Mouse (Mus musculus) spleen, adult 18-20 months (tissue): Measurements from ENCODE around the gene 1110032A03Rik.

Experiments used
- DNase-seq, 2 experiments: peaks; one replicate each; pipeline ENCODE4 v3.0.0; 2022; ENCODE audit warnings: mixed read lengths in 2 of 2

1110032A03Rik gene

DNA sequence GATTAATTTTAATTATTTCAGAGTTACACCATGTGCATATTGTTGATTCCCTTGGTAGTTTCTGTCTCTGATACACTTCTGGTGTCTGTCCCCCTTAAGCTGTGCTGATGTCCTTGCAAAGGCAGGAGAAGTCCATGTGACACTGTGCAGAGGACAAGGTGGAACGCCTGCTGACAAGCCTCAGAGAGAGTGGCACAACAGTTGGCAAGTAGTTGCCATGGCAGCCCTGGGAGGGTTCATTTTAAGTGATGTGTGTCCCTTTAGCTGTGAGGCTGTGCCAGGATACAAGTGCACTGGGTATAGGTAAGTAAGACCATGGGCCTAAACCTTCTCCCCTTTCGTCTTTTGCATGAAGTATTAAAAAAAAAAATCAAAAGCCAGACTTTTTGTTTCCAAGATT, 5.3 kb downstream of the 1110032A03Rik start:
- no peak for DNase-seq

DNA sequence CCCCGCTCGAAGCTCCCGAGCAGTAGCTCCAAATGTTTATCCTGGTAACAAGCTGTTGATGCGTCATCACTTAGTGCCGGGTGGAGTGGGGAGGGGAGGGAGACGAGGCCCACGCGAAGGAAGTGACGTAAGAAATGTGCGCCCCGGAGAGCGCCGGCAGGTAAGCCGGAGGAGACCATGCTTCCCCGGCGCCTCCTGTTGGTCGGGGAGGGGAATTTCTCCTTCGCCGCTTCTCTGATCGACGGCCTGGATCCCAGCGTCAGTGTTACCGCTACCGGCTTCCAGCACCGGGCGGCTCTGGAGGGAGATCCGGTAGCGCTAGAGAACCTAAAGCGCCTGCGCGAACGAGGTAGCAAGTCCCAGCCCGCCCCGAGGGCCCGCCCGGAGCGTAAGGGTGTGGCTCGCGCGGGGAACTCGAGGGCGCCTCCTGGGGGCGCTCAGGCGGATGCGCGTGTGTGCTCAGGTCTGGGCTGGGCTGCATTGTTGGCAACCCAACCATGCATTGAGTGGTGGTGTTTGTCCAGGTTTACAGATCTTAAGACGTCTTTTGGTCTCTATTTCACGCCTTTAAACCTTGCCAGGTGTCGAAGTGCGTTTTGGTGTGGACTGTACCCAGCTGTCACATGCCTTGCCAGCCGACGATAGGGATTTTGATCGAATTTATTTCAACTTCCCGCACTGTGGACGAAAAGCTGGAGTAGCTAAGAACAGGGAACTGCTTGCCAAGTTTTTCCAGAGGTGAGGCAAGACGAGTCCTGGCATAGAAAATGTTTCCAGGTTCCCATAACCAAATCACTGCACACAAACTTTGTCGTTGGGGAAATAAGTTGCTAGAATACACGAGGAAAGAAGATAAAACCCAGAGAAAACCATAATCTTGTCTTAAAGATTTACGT, 7.0 kb downstream of the 1110032A03Rik start, which contains the start of gene Fdxacb1:
TSS of gene Fdxacb1 (plus strand) at position 130 of the 896 bp plus-strand sequence.
- DNase-seq = peak; percentile 94 to 95

DNA sequence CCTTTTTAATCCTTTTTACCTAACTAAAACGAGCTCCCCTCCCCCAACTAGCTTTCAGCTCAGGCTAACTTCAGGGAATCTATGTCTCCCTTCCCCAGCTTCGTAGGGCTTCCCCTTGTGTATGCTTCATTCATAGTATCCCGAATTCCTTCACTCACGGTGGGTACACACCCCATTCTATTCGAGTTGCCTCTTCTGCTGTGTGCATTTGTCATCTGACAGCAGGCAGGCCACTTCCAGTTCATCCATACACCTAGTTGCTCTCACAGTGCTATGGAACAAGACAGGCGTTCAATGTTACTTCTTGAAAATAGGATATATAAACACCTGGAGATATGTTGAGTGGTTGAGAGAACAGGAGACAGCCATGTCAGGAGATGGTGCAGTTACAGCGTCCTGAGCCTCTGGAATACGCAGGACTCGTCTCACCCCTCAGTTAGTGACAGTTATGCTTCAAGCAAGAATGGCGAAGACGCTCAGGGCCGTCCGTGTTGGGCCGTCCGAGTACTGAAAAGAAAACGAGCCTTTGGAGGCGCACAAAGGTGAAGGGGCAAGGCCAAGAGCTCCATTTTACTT, 7.7 kb downstream of the 1110032A03Rik start:
- no peak for DNase-seq

DNA sequence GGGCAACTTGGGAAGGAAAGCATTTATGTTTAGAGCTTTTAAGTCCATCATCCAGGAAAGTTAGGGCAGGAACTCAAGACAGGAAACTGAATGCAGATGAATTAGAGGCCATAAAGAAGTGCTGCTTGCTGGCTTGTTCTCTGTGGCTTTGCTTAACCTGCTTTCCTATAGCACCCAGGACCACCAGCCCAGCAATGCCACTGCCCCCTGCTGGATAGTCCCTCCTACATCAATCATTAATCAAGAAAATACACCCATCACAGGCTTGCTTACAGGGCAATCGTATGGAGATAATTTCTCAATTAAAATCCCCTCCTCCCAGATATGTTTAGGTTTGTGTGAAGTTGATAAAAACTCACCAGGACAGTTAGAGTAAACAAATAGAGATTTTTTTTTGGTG, 12.0 kb downstream of the 1110032A03Rik start:
- no peak for DNase-seq

DNA sequence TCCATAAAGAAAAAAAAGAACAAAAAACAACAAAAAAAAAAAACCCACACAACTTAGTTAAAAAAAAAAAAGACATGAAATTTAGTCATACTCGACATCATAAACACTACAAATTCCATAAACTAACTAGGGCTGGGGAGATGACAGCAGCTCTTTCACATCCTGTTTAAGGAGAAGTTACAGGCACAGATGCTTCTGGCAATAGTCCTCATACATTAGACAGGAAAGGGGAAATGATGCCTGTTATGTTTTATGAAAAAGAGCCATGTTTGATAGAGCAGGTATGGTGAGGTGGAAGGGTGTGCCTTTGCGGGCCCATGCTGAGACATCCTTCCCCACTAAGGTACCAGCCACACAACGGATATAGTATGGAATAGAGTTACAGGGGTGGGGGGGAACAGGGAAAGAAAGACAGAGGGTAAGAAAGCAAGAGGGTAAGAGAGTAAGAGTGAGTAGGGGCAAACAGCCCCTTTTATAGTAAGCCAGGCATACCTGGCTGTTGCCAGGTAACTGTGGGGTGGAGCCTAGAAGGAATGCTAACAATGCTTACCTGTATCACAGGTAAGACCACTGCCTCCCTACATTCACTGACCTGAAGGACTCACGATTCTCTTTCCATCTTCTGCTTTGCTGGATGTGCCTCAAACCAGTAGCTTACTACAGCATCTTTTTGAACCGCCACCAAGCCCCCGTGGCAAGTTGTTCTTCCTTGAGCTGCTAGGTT, 13.6 kb downstream of the 1110032A03Rik start:
- no peak for DNase-seq

DNA sequence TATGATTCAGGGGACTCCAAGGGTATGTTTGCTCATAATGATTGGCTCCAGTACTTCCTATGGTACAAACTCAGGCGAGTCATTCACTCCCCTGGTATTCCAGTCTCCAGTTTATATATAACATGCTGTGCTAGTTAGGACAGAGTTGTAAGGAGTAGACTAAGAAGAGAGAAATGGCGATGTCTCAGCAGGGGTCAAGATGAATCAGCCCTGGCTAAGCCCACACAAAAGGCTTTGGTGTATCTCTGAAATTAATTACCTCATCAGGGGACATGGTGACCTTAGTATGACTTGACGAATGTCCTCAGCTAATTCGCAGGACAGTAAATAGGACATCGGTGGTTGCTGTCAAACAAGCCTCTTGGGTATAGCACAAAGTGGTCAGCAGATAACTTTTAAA, 18.6 kb downstream of the 1110032A03Rik start:
- DNase-seq = no peak

DNA sequence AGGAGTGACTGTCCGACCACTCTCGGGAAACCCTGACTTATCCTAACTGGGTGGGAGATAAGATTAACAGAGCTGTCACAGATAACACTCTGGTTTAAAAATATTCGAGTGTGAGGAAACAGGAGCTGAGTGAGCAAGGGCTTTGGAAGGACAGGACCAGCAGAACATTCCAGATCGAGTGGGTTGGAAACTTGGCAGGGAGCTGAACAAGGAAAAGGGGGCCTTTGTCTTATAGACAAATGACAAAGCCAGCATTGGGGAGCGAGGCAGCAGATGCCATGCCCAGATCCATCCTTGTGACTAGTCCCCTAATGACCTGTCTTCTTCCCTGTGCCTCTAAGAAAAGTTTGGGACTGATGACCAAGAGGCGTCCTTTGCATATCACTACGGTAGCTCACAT, 21.4 kb downstream of the 1110032A03Rik start:
- no peak for DNase-seq

DNA sequence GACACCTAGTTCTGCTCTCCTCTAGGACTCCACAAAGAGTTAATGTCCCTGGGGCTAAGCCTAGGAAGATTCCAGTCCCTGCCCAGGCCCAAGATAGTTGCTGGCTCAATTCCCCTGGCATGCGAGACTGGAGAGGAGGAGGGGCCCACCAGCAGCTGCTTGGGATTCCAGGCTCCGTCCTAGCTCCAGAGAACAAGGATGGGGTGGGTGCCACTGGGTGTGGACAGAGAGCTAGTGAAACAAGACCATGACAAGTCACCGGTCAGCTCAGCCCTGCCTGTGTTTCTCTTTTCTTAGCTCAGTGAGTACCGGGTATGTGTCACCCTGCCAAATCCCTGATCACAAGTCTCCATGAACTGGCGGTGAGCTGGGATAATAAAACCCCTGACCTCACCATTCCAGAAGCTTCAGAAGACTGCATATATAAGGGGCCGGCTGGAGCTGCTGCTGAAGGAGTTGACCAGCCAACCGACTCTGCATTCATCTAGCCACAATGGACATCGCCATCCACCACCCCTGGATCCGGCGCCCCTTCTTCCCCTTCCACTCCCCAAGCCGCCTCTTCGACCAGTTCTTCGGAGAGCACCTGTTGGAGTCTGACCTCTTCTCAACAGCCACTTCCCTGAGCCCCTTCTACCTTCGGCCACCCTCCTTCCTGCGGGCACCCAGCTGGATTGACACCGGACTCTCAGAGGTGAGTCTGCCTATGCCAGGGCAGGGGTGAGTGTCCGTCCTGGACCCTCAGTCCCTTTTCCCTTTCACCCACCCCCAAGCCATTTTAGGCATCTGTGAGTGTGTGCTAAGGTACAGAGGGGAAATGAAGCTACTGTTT, 22.3 kb downstream of the 1110032A03Rik start:
- no peak for DNase-seq

DNA sequence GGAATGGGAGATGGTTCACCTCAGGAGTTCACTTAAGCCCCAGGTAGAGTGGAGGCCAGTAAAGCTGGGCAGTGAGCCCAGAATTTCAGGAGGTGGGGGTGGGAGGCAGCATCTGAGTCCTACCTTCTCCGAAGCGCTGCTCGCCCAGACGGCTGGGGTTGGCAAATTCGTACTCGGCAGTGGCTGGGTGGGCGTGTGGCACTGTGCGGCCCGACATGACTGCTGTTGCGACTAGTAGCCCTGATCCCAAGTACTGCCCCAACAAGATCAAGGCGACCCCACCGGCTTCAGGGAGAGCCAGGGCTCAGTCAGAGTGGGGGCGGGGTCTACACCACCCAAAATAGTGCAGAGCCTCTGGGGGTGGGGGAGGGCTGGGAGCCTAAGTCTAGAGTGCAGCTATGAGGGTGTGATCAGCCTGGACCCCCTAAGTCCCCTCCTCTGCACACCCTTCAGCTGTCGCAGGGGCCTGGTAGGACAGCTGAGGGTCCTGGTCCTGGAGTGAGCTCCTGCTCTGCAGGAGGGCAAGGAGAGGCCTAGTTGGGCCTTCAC, 23.2 kb downstream of the 1110032A03Rik start, which contains the start of gene Hspb2:
TSS of gene Hspb2 (minus strand) at position 301 of the 549 bp plus-strand sequence.
- no peak for DNase-seq

DNA sequence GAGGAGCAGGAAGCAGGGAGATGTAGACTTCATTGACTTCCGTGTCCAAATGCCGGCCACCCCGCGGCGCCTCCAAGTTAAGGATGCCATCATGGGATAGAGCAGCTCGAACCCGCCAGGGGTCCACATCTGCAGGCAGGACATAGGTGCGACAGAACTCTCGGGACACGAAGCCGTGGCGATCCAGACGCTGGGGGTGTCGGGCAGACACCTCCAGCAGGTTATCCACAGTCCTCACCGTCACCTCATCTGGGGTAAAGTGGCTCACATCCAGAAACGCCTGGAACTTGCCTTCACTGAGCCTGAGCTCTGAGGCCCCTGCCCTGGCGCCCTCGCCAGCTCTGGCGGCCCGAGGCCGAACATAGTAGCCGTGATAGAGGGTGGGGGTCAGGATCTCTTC, 24.0 kb downstream of the 1110032A03Rik start, which contains the start of gene Cryab:
TSS of gene Cryab (plus strand) at position 3 of the 400 bp plus-strand sequence.
- no peak for DNase-seq

DNA sequence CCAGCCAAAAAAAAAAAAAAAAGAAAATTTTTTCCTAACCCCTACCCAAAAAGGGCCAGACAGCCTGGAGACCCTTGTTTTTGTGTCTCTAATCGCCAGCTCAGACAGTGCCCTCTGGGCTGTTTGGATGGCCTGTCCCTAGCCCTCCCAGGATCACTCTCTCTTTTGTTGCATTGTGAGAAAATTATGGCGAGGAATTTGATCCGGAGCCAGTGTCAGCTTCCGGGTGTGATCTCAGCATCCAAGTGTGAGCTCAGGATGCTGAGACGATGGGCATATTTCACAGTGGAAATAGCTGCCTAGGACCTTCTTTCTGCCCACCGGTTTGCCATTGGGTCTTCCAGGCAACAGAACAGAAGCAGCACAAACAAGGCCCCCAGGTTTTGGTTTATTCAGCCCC, 24.6 kb downstream of the 1110032A03Rik start:
- no peak for DNase-seq

DNA sequence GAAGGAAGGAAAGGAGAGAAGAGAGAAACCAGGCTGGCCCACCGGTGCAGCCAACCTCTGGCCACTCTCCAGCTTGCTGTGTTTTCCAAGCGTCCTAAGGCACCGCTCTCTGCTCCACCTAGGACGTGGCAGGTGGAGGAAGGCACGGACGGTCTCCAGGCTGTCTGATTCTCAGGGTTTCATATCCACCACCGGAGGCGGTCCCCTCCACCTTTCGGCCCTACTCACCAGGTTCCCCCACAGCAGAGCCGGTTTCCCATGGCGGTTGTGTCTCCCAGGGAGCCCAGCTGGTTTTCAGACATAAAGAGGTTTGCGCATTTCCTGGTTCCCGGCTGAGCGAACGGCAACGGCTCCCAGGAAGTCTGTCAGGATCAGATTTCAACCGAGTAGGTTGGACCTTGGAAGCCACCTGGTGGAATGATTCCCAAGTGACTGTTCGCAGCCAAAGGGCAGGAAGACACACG, 29.1 kb downstream of the 1110032A03Rik start, which contains the start of gene 2310030G06Rik:
TSS of gene 2310030G06Rik (minus strand) at position 323 of the 464 bp plus-strand sequence.
- DNase-seq = no peak

DNA sequence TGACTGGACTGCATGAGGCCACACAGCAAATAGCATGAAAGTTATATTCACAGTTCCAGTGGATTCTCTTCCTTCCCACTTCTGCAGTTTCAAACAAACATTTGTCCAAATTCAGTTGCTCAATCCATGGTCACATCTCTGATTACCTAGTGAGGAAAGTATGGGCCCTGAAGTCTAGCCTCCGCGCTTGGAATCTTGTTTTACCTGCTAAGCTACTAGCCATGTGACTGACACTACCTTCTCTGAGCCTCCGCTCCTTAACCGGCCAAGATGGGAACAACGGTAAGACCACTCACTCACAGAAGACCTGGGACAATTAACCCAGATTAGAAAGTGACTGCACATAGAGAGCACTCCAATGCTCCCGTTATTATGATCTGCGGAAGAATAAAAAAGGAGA, 29.5 kb downstream of the 1110032A03Rik start:
- DNase-seq = no peak

DNA sequence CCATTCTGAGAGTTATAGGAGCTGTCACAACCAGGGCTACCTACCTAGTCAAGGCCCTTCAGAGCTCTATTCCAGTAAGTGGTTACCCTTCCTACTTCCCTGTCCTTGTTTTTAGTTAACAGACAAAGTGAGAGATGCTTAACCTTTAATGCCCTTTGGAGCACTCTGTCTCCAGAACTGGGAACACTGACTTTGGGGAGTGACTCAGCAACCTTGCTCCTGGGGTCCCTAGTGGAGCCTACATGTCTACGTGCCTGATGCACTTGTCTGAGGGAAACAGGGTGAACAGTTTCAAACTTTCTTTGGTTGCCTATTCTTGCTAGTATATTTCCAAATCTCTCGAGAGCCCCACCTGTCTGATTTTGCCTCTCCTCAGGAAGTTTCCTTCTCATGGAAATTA, 32.6 kb downstream of the 1110032A03Rik start:
- no peak for DNase-seq

DNA sequence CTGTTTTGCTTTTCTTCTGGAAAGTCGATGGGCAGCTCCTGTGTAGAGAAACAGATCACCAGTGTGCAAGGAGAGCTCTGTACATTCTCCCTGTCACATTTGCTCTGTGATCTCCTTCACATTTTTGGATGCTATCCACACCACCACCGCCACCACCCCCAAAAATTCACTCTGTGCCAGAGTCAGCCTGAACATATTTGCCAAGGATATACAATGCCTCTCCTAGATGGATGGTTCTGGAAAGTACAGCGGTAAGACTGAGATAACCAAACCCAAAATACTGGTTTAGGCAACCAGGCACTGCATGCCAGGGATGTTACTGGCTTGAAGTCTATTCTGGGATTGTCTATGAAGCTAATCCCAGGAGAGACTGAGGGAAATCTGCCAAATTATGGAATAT, 33.1 kb downstream of the 1110032A03Rik start:
- DNase-seq = no peak

DNA sequence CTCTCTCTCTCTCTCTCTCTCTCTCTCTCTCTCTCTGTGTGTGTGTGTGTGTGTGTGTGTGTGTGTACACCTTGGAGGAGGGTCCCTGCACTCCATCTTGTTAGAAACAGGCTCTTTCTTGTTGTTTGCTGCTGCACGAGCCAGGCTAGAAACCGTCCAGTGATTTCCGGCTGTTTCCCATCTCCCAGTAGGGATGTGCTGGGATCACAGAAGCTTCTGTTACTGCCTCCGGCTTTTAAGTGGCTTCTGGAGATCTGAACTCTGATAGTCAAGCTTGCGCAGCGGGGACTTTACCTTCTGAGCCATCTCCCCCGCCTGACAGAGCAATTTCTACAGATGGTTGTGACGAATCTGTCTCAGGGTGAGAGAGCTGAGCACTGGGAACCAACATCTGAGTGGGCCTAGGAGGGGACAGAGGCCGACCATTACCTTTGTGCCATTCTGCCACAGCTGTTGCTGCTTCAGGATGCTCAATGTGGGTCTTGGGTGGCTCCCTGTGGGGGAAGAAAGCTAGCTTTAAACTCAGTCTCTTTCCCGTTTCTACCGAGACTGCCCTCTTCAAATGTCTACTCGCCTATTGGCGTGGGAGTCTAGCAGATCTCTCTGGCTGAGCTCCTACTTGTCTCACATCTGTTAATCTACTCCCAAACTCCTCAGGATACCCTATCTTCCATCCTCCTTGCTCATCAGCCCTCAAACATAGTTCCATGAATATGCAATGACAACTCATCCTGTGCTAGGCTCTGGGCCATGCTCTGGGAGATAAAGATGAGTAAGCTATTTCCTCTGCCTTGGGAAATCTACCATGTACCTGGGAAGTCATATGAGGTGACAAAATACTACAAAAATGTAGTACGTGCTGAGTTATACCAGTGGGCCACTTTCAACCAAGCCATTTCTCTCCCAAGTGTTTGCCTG, 34.2 kb downstream of the 1110032A03Rik start:
- DNase-seq = no peak

DNA sequence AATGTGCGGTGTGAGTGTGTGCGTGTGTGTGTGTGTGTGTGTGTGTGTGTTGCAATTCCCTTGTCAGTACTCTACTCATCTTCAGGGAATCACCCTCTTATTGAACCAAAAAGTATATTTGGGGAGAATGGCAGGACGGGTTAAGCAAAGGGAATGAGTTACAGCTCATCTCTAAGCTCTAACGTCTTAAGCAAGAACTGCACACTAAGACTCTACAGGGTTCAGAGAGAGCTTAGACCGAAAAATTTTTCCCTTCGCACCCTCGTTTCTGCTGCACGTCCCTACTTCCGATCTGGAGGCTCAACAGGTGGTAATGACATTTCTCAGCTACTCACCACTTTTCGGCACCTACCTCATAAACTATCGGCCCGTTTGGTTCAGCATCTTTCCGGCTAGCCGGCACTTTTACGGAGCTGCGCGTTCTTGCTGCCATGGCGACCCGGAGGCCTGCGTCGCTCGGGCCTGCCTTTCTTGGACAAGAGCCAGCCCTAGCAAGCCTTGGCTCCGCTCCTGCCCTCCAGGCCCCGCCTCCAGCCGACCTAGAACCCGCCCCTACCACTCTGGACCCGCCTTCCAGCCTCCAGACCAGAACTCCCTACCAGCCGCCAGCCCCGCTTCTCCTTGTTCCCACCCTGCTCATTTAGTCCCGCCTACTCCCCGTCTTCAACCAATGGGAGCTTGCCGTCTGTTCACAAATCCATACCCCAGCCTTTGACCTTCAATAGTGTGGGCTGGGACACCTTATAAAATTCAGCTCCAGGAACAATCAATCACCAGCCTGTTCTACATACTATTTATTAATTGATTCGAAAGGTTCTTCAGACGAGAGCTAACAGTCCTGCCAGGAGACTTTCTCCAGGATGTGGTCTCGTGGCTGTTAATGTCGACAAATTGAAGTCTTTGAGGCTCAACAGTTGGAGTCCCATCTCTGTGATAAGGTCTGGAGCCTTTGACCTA, 36.1 kb downstream of the 1110032A03Rik start, which contains the start of gene Dixdc1:
TSS of gene Dixdc1 (minus strand) at position 604 of the 957 bp plus-strand sequence.
- peak; percentile 76 to 78 for DNase-seq

DNA sequence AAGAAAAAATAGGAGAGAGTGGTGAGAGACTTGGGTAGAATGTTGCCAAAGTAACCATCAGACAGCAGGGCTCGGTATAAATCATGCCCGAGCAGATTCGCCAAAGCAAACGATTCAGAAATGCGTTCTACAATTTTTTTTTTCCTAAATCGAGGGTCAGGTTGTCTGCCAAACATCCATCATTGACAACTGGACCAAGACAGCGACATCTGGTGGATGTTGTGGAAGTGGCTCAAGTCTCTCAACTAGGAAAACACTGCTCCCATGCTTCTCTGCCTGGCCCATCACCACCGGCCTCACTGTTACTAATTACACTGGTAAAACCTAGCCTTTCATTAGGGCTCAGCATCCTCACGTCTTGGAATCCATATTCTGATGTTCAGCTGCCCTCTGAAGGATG, 40.3 kb downstream of the 1110032A03Rik start:
- peak in 1 of 2 experiments; percentile 26 for DNase-seq

DNA sequence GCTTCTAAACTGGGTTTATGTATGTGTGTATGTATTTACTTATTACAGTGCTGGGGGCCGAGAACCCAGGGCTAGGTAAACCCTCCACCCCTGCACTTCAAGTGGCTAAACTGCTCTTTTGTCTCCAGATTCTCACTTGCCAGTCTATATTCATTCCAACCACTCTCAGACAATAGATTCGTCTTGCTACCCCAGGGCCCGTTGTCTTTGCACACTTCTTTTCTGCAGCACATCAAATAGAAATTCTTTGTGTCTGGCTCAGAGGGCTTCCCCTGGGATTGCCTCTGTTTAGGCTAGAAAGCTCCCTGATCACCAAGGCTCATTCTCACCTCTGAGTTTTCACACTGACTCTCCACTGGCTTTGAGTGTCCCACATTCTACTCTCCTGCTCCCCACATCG, 42.8 kb downstream of the 1110032A03Rik start:
- DNase-seq = no peak
